Mouse (Mus musculus): ENCODE results near the gene Gm4312. TPM values are rescaled to one million over a fixed set of nuclear protein-coding genes. Genes with fewer than 3 reads are reported as not detected.
"Not testable (repeated sequence)": the region's sequence is repeated elsewhere in the genome, so short reads cannot be mapped to it uniquely, and the experiment has no call there.

The Gm4312 gene
- not detected in 2 replicates for polyA plus RNA-seq (2012; ENCODE audit: insufficient read depth, insufficient read length, missing spikeins)

DNA sequence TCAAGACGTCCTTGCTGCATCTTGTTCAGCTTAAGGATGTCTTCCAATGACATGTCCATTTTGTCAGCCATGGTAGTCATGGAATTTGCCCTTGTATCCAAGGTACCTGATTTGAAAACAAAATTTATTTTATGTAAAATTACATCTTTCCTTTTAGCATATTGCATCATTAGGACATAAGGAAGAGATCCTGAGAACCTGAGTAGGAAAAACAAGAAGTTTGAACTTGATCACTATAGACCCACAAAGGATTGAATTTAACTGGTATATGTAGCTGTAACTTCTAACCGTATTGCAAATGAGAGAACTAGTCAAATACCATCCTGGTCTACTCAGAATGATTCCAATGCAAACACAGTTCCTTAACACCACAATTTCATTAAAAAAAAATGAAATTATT lies at the start of gene Gm4312:
TSS of gene Gm4312 (minus strand) at position 101 of the 400 bp plus-strand sequence.
- H3K27ac ChIP-seq (ENCODE audit: insufficient read depth, low read depth, low read length); H3K4me1 ChIP-seq (ENCODE audit: control insufficient read depth, insufficient read depth, low read length); H3K4me3 ChIP-seq (ENCODE audit: insufficient read depth, low read length): not testable (repeated sequence)

DNA sequence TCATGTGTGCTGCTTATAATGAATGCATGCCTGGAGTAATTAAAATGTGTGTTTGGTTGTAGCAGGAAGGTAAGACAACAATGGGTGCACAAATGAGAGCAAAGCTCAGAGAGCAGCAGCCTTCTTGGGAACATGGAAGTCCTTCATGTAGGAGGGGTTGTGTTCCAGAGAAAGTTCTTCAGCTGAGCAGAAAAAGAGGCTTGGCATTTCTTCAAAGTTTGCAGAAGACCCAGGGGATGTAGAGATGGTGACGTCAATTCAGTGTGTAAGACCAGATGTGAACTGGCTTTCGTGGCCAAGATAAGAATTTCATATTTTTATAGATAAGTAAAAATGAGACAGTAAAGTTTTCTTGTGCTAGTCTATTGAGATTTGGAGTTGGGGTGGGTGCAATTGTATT lies 45.2 kb upstream of the Gm4312 start:
- Histone ChIP-seq H3K4me3 (ENCODE audit: insufficient read depth, low read length) (no peak overlapping the region), H3K27ac (ENCODE audit: insufficient read depth, low read depth, low read length) (no peak overlapping the region), H3K4me1 (ENCODE audit: control insufficient read depth, insufficient read depth, low read length) (no peaks in the 10 kb centered on the region)
- no peak for TF ChIP-seq CTCF (IDR thresholded peaks at IDR 0.05; ENCODE audit: low read depth, low read length)
- TF ChIP-seq POLR2A (IDR thresholded peaks at IDR 0.05; ENCODE audit: borderline replicate concordance, low read depth, low read length) = no peak

DNA sequence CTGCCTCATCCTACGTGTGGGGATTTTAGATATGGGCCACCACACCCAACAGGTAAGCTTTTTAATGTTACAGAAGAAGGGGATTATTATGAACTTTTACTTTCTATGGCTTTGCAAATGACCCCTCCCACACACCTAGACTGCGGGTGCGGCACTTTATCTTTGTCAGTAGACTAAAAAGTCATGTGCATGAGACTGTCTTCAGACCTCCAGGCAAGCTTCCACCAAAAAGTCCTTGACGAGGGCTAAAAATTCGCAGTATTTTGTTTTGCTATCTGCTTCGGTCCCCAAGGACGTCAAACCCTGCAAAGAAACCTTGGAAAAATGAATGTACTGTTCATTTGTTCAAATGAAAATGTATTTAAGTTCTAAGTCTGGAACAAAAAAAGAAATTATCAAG lies 33.2 kb upstream of the Gm4312 start:
- H3K4me1 ChIP-seq (ENCODE audit: control insufficient read depth, insufficient read depth, low read length) = no peaks in the 10 kb centered on the region
- TF ChIP-seq CTCF (IDR thresholded peaks at IDR 0.05; ENCODE audit: low read depth, low read length) (no peak), POLR2A (IDR thresholded peaks at IDR 0.05; ENCODE audit: borderline replicate concordance, low read depth, low read length) (no peak)
- H3K27ac ChIP-seq (ENCODE audit: insufficient read depth, low read depth, low read length) = no peak overlapping the region
- H3K4me3 ChIP-seq (ENCODE audit: insufficient read depth, low read length) = no peak overlapping the region

DNA sequence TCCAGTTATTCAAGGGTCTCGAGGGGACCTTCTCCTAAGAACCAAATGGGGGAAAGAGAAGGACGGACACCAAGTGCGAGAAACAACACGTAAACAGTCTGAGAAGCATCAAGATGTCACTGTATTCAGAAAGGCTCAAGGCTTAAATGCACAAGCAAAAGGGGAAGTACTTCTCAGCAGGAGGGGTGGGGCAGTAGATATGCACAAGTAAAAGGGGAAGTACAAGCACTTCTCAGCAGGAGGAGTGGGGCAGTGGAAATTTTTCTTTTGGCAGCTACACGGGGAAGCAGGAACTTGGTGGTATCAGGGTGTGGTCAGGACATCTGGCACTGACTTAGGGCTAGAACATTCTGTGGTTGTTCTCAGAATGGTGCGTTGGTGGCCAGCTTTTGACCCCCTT lies 19.9 kb upstream of the Gm4312 start:
- not testable (repeated sequence) for H3K4me1 ChIP-seq (ENCODE audit: control insufficient read depth, insufficient read depth, low read length); H3K27ac ChIP-seq (ENCODE audit: insufficient read depth, low read depth, low read length); H3K4me3 ChIP-seq (ENCODE audit: insufficient read depth, low read length)

DNA sequence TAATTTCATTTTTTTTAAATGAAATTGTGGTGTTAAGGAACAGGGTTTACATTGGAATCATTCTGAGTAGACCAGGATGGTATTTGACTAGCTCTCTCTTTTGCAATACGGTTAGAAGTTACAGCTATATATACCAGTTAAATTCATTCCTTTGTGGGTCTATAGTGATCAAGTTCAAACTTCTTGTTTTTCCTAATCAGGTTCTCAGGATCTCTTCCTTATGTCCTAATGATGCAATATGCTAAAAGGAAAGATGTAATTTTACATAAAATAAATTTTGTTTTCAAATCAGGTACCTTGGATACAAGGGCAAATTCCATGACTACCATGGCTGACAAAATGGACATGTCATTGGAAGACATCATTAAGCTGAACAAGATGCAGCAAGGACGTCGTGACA lies 21.3 kb downstream of the Gm4312 start, which contains the start of gene Gm4307:
TSS of gene Gm4307 (plus strand) at position 301 of the 400 bp plus-strand sequence.
- not testable (repeated sequence) for H3K27ac ChIP-seq (ENCODE audit: insufficient read depth, low read depth, low read length); H3K4me3 ChIP-seq (ENCODE audit: insufficient read depth, low read length); H3K4me1 ChIP-seq (ENCODE audit: control insufficient read depth, insufficient read depth, low read length)

DNA sequence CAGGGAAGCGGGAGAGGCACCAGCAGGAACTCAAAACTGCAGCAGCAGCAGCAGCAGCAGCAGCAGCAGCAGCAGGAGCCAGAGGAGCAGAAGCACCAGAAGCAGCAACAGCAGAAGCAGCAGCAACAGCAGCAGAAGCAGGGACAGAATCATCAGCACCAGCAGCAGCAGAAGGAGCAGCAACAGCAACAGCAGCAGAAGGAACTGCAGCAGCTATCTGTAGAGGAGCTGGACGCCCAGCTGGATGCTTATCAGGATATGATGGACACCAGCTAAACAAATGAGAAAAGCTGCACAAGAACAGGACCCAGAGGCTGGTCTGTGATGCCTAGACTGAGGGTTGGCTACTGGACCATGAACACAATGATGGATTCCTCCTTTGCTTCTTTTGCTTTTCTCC lies 25.5 kb downstream of the Gm4312 start:
- not testable (repeated sequence) for H3K27ac ChIP-seq (ENCODE audit: insufficient read depth, low read depth, low read length); H3K4me3 ChIP-seq (ENCODE audit: insufficient read depth, low read length); H3K4me1 ChIP-seq (ENCODE audit: control insufficient read depth, insufficient read depth, low read length)

DNA sequence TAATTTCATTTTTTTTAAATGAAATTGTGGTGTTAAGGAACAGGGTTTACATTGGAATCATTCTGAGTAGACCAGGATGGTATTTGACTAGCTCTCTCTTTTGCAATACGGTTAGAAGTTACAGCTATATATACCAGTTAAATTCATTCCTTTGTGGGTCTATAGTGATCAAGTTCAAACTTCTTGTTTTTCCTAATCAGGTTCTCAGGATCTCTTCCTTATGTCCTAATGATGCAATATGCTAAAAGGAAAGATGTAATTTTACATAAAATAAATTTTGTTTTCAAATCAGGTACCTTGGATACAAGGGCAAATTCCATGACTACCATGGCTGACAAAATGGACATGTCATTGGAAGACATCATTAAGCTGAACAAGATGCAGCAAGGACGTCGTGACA lies 31.6 kb downstream of the Gm4312 start, which contains the start of gene Gm4305:
TSS of gene Gm4305 (plus strand) at position 301 of the 400 bp plus-strand sequence.
- H3K27ac ChIP-seq (ENCODE audit: insufficient read depth, low read depth, low read length); H3K4me3 ChIP-seq (ENCODE audit: insufficient read depth, low read length); H3K4me1 ChIP-seq (ENCODE audit: control insufficient read depth, insufficient read depth, low read length): not testable (repeated sequence)

DNA sequence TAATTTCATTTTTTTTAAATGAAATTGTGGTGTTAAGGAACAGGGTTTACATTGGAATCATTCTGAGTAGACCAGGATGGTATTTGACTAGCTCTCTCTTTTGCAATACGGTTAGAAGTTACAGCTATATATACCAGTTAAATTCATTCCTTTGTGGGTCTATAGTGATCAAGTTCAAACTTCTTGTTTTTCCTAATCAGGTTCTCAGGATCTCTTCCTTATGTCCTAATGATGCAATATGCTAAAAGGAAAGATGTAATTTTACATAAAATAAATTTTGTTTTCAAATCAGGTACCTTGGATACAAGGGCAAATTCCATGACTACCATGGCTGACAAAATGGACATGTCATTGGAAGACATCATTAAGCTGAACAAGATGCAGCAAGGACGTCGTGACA lies 36.7 kb downstream of the Gm4312 start, which contains the start of gene Gm4303:
TSS of gene Gm4303 (plus strand) at position 301 of the 400 bp plus-strand sequence.
- not testable (repeated sequence) for H3K4me1 ChIP-seq (ENCODE audit: control insufficient read depth, insufficient read depth, low read length); H3K4me3 ChIP-seq (ENCODE audit: insufficient read depth, low read length); H3K27ac ChIP-seq (ENCODE audit: insufficient read depth, low read depth, low read length)

DNA sequence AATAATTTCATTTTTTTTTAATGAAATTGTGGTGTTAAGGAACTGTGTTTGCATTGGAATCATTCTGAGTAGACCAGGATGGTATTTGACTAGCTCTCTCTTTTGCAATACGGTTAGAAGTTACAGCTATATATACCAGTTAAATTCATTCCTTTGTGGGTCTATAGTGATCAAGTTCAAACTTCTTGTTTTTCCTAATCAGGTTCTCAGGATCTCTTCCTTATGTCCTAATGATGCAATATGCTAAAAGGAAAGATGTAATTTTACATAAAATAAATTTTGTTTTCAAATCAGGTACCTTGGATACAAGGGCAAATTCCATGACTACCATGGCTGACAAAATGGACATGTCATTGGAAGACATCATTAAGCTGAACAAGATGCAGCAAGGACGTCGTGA lies 41.8 kb downstream of the Gm4312 start, which contains the start of gene Gm4302:
TSS of gene Gm4302 (plus strand) at position 301 of the 400 bp plus-strand sequence.
- not testable (repeated sequence) for H3K4me1 ChIP-seq (ENCODE audit: control insufficient read depth, insufficient read depth, low read length); H3K27ac ChIP-seq (ENCODE audit: insufficient read depth, low read depth, low read length); H3K4me3 ChIP-seq (ENCODE audit: insufficient read depth, low read length)

DNA sequence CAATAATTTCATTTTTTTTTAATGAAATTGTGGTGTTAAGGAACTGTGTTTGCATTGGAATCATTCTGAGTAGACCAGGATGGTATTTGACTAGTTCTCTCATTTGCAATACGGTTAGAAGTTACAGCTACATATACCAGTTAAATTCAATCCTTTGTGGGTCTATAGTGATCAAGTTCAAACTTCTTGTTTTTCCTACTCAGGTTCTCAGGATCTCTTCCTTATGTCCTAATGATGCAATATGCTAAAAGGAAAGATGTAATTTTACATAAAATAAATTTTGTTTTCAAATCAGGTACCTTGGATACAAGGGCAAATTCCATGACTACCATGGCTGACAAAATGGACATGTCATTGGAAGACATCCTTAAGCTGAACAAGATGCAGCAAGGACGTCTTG lies 47.0 kb downstream of the Gm4312 start, which contains the start of gene Gm4301:
TSS of gene Gm4301 (plus strand) at position 301 of the 400 bp plus-strand sequence.
- not testable (repeated sequence) for H3K4me1 ChIP-seq (ENCODE audit: control insufficient read depth, insufficient read depth, low read length); H3K27ac ChIP-seq (ENCODE audit: insufficient read depth, low read depth, low read length); H3K4me3 ChIP-seq (ENCODE audit: insufficient read depth, low read length)

Other genes starting within 250 kb of the Gm4312 start
- gene Gm4301, start 46.9 kb downstream of the Gm4312 start, polyA plus RNA-seq (2012; ENCODE audit: insufficient read depth, insufficient read length, missing spikeins) = not detected in 2 replicates
- gene Gm4302, start 41.7 kb downstream of the Gm4312 start, polyA plus RNA-seq (2012; ENCODE audit: insufficient read depth, insufficient read length, missing spikeins) = not detected in 2 replicates
- not detected in 2 replicates for gene Gm4303, start 36.6 kb downstream of the Gm4312 start, polyA plus RNA-seq (2012; ENCODE audit: insufficient read depth, insufficient read length, missing spikeins)
- not detected in 2 replicates for gene Gm4305, start 31.5 kb downstream of the Gm4312 start, polyA plus RNA-seq (2012; ENCODE audit: insufficient read depth, insufficient read length, missing spikeins)
- not detected in 2 replicates for gene Gm4307, start 21.2 kb downstream of the Gm4312 start, polyA plus RNA-seq (2012; ENCODE audit: insufficient read depth, insufficient read length, missing spikeins)
- gene Tmtc3, start 104.8 kb upstream of the Gm4312 start, polyA plus RNA-seq (2012; ENCODE audit: insufficient read depth, insufficient read length, missing spikeins) = 13.3 and 14.5 TPM in 2 replicates
- gene Cep290, start 105.0 kb upstream of the Gm4312 start, polyA plus RNA-seq (2012; ENCODE audit: insufficient read depth, insufficient read length, missing spikeins) = 7.5 and 9.8 TPM in 2 replicates
- 8.9 and 10.0 TPM in 2 replicates for gene 4930430F08Rik, start 207.9 kb upstream of the Gm4312 start, polyA plus RNA-seq (2012; ENCODE audit: insufficient read depth, insufficient read length, missing spikeins)
- gene 1700017N19Rik, start 207.9 kb upstream of the Gm4312 start, polyA plus RNA-seq (2012; ENCODE audit: insufficient read depth, insufficient read length, missing spikeins) = not detected in 2 replicates